Mouse (Mus musculus) liver, embryonic 12.5 days (tissue): ENCODE results near the gene Gm12185. TPM values are rescaled to one million over a fixed set of nuclear protein-coding genes. Genes with fewer than 3 reads are reported as not detected.

Experiments
- ATAC-seq: fragments of 200-750 bp; cut with Nextera tagmentation; 2 replicates; pipeline ENCODE4 v1.8.0; 2017; ENCODE audit warnings: moderate number of reproducible peaks, mild to moderate bottlenecking, moderate library complexity
- H3K27ac ChIP-seq: fragments of 300-500 bp; sonication (generic); 2 replicates; pipeline ENCODE4 v1.5.1; 2016; ENCODE audit warnings: mild to moderate bottlenecking
- H3K27me3 ChIP-seq: fragments of 300-500 bp; sonication (generic); replicated peaks from 2 replicates; pipeline ENCODE4 v1.6.1; 2016; ENCODE audit warnings: mild to moderate bottlenecking, moderate library complexity
- H3K36me3 ChIP-seq: fragments of 300-500 bp; sonication (generic); 2 replicates; pipeline ENCODE4 v1.6.1; 2016; ENCODE audit warnings: mild to moderate bottlenecking, moderate library complexity
- H3K4me1 ChIP-seq: fragments of 300-500 bp; sonication (generic); 2 replicates; pipeline ENCODE4 v1.6.1; 2016
- H3K4me2 ChIP-seq: fragments of 300-500 bp; sonication (generic); 2 replicates; pipeline ENCODE4 v1.6.1; 2016; ENCODE audit warnings: mild to moderate bottlenecking, moderate library complexity
- H3K4me3 ChIP-seq: fragments of 300-500 bp; sonication (generic); 2 replicates; pipeline ENCODE4 v1.5.1; 2016; ENCODE audit warnings: mild to moderate bottlenecking, moderate library complexity
- H3K9ac ChIP-seq: fragments of 300-500 bp; sonication (generic); 2 replicates; pipeline ENCODE4 v1.6.1; 2016; ENCODE audit warnings: mild to moderate bottlenecking, moderate library complexity
- H3K9me3 ChIP-seq: fragments of 300-500 bp; sonication (generic); replicated peaks from 2 replicates; pipeline ENCODE4 v1.6.1; 2016; ENCODE audit warnings: mild to moderate bottlenecking, moderate library complexity
- WGBS: fragments of 180-500 bp; shearing (Covaris S2); methylation state at CpG from one replicate; pipeline ENCODE4 v1.1.7; 2016; ENCODE audit not compliant: insufficient replicate concordance; 5-methylcytosine and 5-hydroxymethylcytosine counted together
- polyA plus RNA-seq: library from polyadenylated mRNA; unstranded; fragments of >200 nt; fragmentation: Nextera tagmentation; extraction: Ambion mirVana; gene quantifications from 2 replicates; pipeline ENCODE4 v1.2.1, GENCODE M21; 2016

Gene Gm12185
- polyA plus RNA-seq, 1 experiment from 2014 or later = 0.02 TPM

DNA sequence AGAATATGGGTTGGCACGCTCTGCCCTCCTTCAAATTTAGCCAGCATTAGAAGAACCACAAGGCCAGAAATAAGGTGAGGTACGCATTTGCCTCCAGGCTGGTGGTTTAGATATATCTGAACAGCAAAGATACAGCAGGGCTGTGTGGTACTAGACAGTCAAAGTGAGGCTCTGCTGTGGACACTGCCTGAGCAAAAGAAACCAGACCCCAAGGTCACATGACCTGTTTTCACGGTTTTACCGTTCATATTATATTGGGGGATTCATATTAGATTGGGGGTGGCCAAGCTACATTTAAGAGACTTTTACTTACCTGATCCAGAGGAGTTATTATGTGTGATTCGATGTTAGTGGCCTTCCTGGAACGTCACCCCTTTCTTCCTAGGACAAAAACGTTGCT lies 121.2 kb downstream of the Gm12185 start:
- H3K4me2 ChIP-seq = peak overlapping the region; percentile 72
- peak overlapping the region; percentile 65 for H3K4me3 ChIP-seq
- no peaks in the 10 kb centered on the region for H3K9me3 ChIP-seq
- H3K9ac ChIP-seq = peak overlapping the region; percentile 70
- 15% methylated on average over 7 of the region's 7 CpGs for WGBS
- peak overlapping the region; percentile 89 for H3K27ac ChIP-seq
- peaks cover 66% of the 10 kb centered on the region for H3K4me1 ChIP-seq
- peak; percentile 23; the same call in 1 of the 2 replicates for ATAC-seq
- peaks cover 20% of the 10 kb centered on the region for H3K36me3 ChIP-seq
- H3K27me3 ChIP-seq = no peaks in the 10 kb centered on the region

DNA sequence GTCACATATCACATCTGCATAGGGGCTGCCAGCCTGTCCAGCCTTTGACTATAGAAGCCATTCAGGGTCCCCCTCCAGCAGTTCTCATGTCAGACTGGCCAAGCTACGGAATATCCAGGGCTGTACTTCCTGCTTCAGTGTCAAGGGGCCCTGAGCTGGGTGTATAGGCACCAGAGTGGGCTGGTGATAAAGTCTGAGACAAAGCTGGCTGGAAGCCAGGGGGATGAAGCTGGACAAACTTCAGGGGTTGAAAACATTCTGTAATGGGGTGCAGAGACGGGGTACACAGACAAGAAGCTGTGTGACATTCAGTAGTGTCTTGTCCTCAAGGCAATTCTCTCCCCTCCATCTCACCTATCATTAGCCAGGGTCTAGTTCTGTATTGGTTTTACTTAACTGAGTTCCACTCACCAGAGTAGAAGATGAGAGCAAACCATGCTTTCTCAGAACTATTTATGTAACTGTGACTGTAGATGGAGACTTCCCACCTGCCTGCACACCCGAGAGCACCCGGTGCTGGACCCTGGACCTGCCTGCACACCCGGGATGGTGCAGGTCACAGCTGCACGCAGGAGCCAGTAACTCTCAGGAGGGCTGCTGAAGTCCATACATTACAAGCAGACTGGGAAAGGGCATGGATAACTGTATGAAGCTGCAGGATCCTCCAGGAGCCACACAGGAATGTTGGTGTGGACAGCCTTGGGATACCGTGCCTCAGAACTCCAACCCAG lies 122.5 kb downstream of the Gm12185 start:
- no peaks in the 10 kb centered on the region for H3K9me3 ChIP-seq
- peaks cover 61% of the 10 kb centered on the region for H3K4me1 ChIP-seq
- H3K27me3 ChIP-seq = no peaks in the 10 kb centered on the region
- peaks cover 29% of the 10 kb centered on the region for H3K36me3 ChIP-seq
- H3K27ac ChIP-seq = peak overlapping the region; percentile 89
- 50% methylated on average over 7 of the region's 7 CpGs for WGBS
- H3K4me2 ChIP-seq = peak overlapping the region; percentile 72
- peak overlapping the region; percentile 65 for H3K4me3 ChIP-seq
- H3K9ac ChIP-seq = peak overlapping the region; percentile 70
- ATAC-seq = no peak

- H3K9ac ChIP-seq = no peak overlapping the region
- WGBS = 85% methylated on average over 9 of the region's 9 CpGs
- ATAC-seq = no peak
- H3K27ac ChIP-seq = no peak overlapping the region
- no peak overlapping the region for H3K4me2 ChIP-seq
- H3K9me3 ChIP-seq = no peaks in the 10 kb centered on the region
- peaks cover 32% of the 10 kb centered on the region for H3K36me3 ChIP-seq
- no peaks in the 10 kb centered on the region for H3K27me3 ChIP-seq
- peaks cover 33% of the 10 kb centered on the region for H3K4me1 ChIP-seq
- H3K4me3 ChIP-seq = no peak overlapping the region
These were observed 125.5 kb downstream of the Gm12185 start for GRCm38 (mm10) chr11:48866481-48866880.

GRCm38 (mm10) chr11:48863808-48864207 lies 128.2 kb downstream of the Gm12185 start:
- no peak for ATAC-seq

GRCm38 (mm10) chr11:48862784-48863319 lies 129.2 kb downstream of the Gm12185 start:
- Histone ChIP-seq H3K36me3 (peaks cover 29% of the 10 kb centered on the region), H3K4me3 (no peak overlapping the region), H3K9ac (no peak overlapping the region), H3K9me3 (no peaks in the 10 kb centered on the region), H3K4me1 (peaks cover 16% of the 10 kb centered on the region), H3K27ac (no peak overlapping the region), H3K4me2 (no peak overlapping the region), H3K27me3 (peaks cover 16% of the 10 kb centered on the region)
- 60% methylated on average over 1 of the region's 1 CpGs for WGBS
- ATAC-seq = no peak

More at GRCm38 (mm10) chr11:48863808-48864207, 128.2 kb downstream of the Gm12185 start:
- Histone ChIP-seq H3K9me3 (no peaks in the 10 kb centered on the region), H3K4me3 (no peak overlapping the region), H3K27me3 (peaks cover 16% of the 10 kb centered on the region), H3K36me3 (peaks cover 32% of the 10 kb centered on the region), H3K9ac (no peak overlapping the region), H3K4me1 (peaks cover 14% of the 10 kb centered on the region), H3K27ac (no peak overlapping the region), H3K4me2 (no peak overlapping the region)
- WGBS = 60% methylated on average over 3 of the region's 3 CpGs

- Histone ChIP-seq H3K9ac (no peak overlapping the region), H3K36me3 (no peaks in the 10 kb centered on the region), H3K4me2 (peak overlapping the region; percentile 96), H3K4me1 (peaks cover 38% of the 10 kb centered on the region), H3K9me3 (no peaks in the 10 kb centered on the region), H3K27me3 (peaks cover 16% of the 10 kb centered on the region), H3K27ac (no peak overlapping the region), H3K4me3 (peak overlapping the region; percentile 74; the same call in 1 of the 2 replicates)
- no peak for ATAC-seq
- under 1% methylated on average over 6 of the region's 6 CpGs for WGBS
These were observed 133.0 kb downstream of the Gm12185 start for GRCm38 (mm10) chr11:48859014-48859413.

Other genes with a start within 250 kb of the Gm12185 start
- 735 and 768 TPM in 2 replicates for gene Rack1, start 191.9 kb downstream of the Gm12185 start, polyA plus RNA-seq
- gene Trim41, start 174.9 kb downstream of the Gm12185 start, polyA plus RNA-seq = 2.1 and 2.3 TPM in 2 replicates
- not detected in 2 replicates for gene Trim7, start 166.1 kb downstream of the Gm12185 start, polyA plus RNA-seq
- 4.1 and 5.0 TPM in 2 replicates for gene Gm12184, start 165.6 kb downstream of the Gm12185 start, polyA plus RNA-seq
- gene Irgm1, start 120.5 kb downstream of the Gm12185 start, polyA plus RNA-seq = 16.3 and 16.5 TPM in 2 replicates
- gene Gm5431, start 90.0 kb downstream of the Gm12185 start, polyA plus RNA-seq = 0.19 and 0.33 TPM in 2 replicates
- 1.2 and 2.2 TPM in 2 replicates for gene Psme2b, start 46.0 kb downstream of the Gm12185 start, polyA plus RNA-seq
- gene Olfr56, start 13.3 kb downstream of the Gm12185 start, polyA plus RNA-seq = 0.07 TPM in 1 of 2 replicates, not detected in the other
- 0.50 and 0.89 TPM in 2 replicates for gene 9930111J21Rik1, start 12.8 kb downstream of the Gm12185 start, polyA plus RNA-seq
- 0.07 and 0.11 TPM in 2 replicates for gene Tgtp1, start 1.9 kb upstream of the Gm12185 start, polyA plus RNA-seq
- gene 9930111J21Rik2, start 59.0 kb upstream of the Gm12185 start, polyA plus RNA-seq = 0.71 and 0.88 TPM in 2 replicates
- 0.12 and 0.15 TPM in 2 replicates for gene Tgtp2, start 72.0 kb upstream of the Gm12185 start, polyA plus RNA-seq
- 7.0 and 7.2 TPM in 2 replicates for gene Ifi47, start 84.4 kb upstream of the Gm12185 start, polyA plus RNA-seq
- not detected in 2 replicates for gene Olfr1396, start 122.6 kb upstream of the Gm12185 start, polyA plus RNA-seq
- gene Olfr1395, start 150.0 kb upstream of the Gm12185 start, polyA plus RNA-seq = not detected in 2 replicates
- gene Olfr1394, start 162.2 kb upstream of the Gm12185 start, polyA plus RNA-seq = not detected in 2 replicates
- gene Btnl9, start 194.9 kb upstream of the Gm12185 start, polyA plus RNA-seq = 1.6 and 2.0 TPM in 2 replicates
- 16.2 and 16.6 TPM in 2 replicates for gene Zfp62, start 211.1 kb upstream of the Gm12185 start, polyA plus RNA-seq